Mouse (Mus musculus) kidney, embryonic 15.5 days (tissue): ENCODE results near the gene Cib2. TPM values are rescaled to one million over a fixed set of nuclear protein-coding genes. Genes with fewer than 3 reads are reported as not detected.
"Not testable (repeated sequence)": the region's sequence is repeated elsewhere in the genome, so short reads cannot be mapped to it uniquely, and the experiment has no call there.

Experiments
- ATAC-seq: fragments of 200-750 bp; cut with Nextera tagmentation; replicated peaks from 2 replicates; pipeline ENCODE4 v1.8.0; 2017; ENCODE audit warnings: moderate TSS enrichment; ENCODE audit not compliant: low FRiP score
- H3K27ac ChIP-seq: fragments of 300-500 bp; sonication (generic); 2 replicates; pipeline ENCODE4 v1.5.1; 2015; ENCODE audit warnings: mild to moderate bottlenecking, inconsistent platforms
- H3K27me3 ChIP-seq: fragments of 300-500 bp; sonication (generic); 2 replicates; pipeline ENCODE4 v1.6.1; 2015; ENCODE audit warnings: inconsistent platforms
- H3K36me3 ChIP-seq: fragments of 300-500 bp; sonication (generic); 2 replicates; pipeline ENCODE4 v1.6.1; 2015; ENCODE audit warnings: inconsistent platforms
- H3K4me1 ChIP-seq: fragments of 300-500 bp; sonication (generic); 2 replicates; pipeline ENCODE4 v1.6.1; 2015; ENCODE audit warnings: inconsistent platforms
- H3K4me2 ChIP-seq: fragments of 300-500 bp; sonication (generic); 2 replicates; pipeline ENCODE4 v1.6.1; 2015; ENCODE audit warnings: moderate library complexity, mild to moderate bottlenecking, inconsistent platforms
- H3K4me3 ChIP-seq: fragments of 300-500 bp; sonication (generic); replicated peaks from 2 replicates; pipeline ENCODE4 v1.5.1; 2015; ENCODE audit warnings: mild to moderate bottlenecking, inconsistent platforms
- H3K9ac ChIP-seq: fragments of 300-500 bp; sonication (generic); 2 replicates; pipeline ENCODE4 v1.6.1; 2015; ENCODE audit warnings: mild to moderate bottlenecking, inconsistent platforms
- H3K9me3 ChIP-seq: fragments of 300-500 bp; sonication (generic); replicated peaks from 2 replicates; pipeline ENCODE4 v1.6.1; 2016; ENCODE audit warnings: inconsistent platforms
- WGBS: fragments of 180-500 bp; shearing (Covaris S2); methylation state at CpG from one replicate; pipeline ENCODE4 v1.1.7; 2015; ENCODE audit warnings: mixed read lengths; 5-methylcytosine and 5-hydroxymethylcytosine counted together
- polyA plus RNA-seq: library from polyadenylated mRNA; unstranded; fragments of >200 nt; fragmentation: Nextera tagmentation; extraction: Ambion mirVana; gene quantifications from 2 replicates; pipeline ENCODE4 v1.2.1, GENCODE M21; 2015

The Cib2 gene
- 15.9 and 17.4 TPM in 2 replicates for polyA plus RNA-seq

DNA sequence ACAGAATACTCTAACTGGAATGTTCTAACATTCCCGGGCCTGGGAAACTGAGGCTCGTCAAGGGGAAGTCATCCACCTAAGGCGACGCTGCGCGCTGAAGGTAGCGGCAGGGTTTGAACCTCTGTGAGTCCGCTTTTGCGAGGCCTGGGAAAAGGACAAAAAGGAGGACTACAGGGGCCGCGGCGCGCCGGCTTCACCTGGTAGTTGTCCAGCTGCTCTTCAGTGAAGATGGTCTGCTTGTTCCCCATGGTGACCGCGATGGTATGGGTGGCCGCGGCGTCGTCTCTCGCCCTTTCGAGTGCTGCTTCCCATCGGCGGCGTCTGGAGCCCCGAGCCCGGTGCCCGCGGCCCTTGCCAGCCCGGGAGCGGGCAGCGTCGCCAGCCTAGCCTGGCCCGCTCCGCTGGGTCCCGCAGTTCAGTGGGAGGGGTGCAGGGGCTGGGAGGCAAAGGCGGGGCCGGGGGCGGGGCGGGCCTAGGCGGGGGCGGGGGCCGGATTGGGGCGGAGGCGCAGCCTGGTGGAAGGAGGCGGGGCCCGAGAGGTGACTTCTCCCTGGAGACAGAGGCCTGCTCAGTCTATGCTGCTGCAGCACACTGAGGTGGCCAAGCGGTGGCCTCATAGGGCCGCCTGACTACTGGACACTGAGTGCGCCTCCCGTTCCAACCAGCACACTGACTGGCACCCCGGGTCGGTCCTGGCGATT, at the start of gene Cib2:
TSS of gene Cib2 (minus strand) at position 448 of the 701 bp plus-strand sequence.
- Histone ChIP-seq H3K27me3 (0 out of 2 replicates have a peak, but pooled peaks cover 4% of the 10 kb centered on the region), H3K9me3 (no peaks in the 10 kb centered on the region), H3K36me3 (no peaks in the 10 kb centered on the region), H3K9ac (peak within 1 kb of the TSS; percentile 56), H3K4me3 (peak within 1 kb of the TSS; percentile 61), H3K4me2 (peak within 1 kb of the TSS; percentile 89), H3K4me1 (peaks cover 18% of the 10 kb centered on the region), H3K27ac (no peak within 1 kb of the TSS)
- 3% methylated on average over 44 of the region's 54 CpGs for WGBS
- ATAC-seq: peak; percentile 98

GRCm38 (mm10) chr9:54604886-54605285, 44.9 kb upstream of the Cib2 start:
- no peak for ATAC-seq
- Histone ChIP-seq H3K4me3 (no peak overlapping the region), H3K36me3 (peaks cover 49% of the 10 kb centered on the region), H3K4me2 (no peak overlapping the region), H3K27ac (no peak overlapping the region), H3K27me3 (no peaks in the 10 kb centered on the region), H3K9ac (no peak overlapping the region), H3K4me1 (no peaks in the 10 kb centered on the region), H3K9me3 (no peaks in the 10 kb centered on the region)
- WGBS: 63% methylated on average over 4 of the region's 4 CpGs

GRCm38 (mm10) chr9:54604131-54604654, 44.2 kb upstream of the Cib2 start:
- peaks cover 56% of the 10 kb centered on the region for H3K36me3 ChIP-seq
- no peak overlapping the region for H3K4me2 ChIP-seq
- no peak overlapping the region for H3K4me3 ChIP-seq
- H3K4me1 ChIP-seq: no peaks in the 10 kb centered on the region
- no peak overlapping the region for H3K9ac ChIP-seq
- H3K27ac ChIP-seq: no peak overlapping the region
- 71% methylated on average over 5 of the region's 5 CpGs for WGBS
- no peaks in the 10 kb centered on the region for H3K27me3 ChIP-seq
- no peaks in the 10 kb centered on the region for H3K9me3 ChIP-seq
- ATAC-seq: no peak

- Histone ChIP-seq H3K9ac (no peak overlapping the region), H3K4me3 (no peak overlapping the region), H3K9me3 (no peaks in the 10 kb centered on the region), H3K27ac (no peak overlapping the region), H3K4me1 (no peaks in the 10 kb centered on the region), H3K4me2 (no peak overlapping the region), H3K36me3 (peaks cover 69% of the 10 kb centered on the region), H3K27me3 (no peaks in the 10 kb centered on the region)
- ATAC-seq: no peak
- 88% methylated on average over 7 of the region's 7 CpGs for WGBS
Observed at GRCm38 (mm10) chr9:54602916-54603315, 42.9 kb upstream of the Cib2 start.

- H3K4me3 ChIP-seq: no peak overlapping the region
- 75% methylated on average over 2 of the region's 2 CpGs for WGBS
- no peaks in the 10 kb centered on the region for H3K9me3 ChIP-seq
- no peaks in the 10 kb centered on the region for H3K27me3 ChIP-seq
- H3K4me1 ChIP-seq: no peaks in the 10 kb centered on the region
- ATAC-seq: no peak
- H3K36me3 ChIP-seq: peaks cover 74% of the 10 kb centered on the region
- H3K4me2 ChIP-seq: no peak overlapping the region
- no peak overlapping the region for H3K27ac ChIP-seq
- H3K9ac ChIP-seq: no peak overlapping the region
Observed at GRCm38 (mm10) chr9:54602386-54602785, 42.4 kb upstream of the Cib2 start.

- H3K4me3 ChIP-seq: no peak overlapping the region
- no peaks in the 10 kb centered on the region for H3K4me1 ChIP-seq
- H3K27me3 ChIP-seq: no peaks in the 10 kb centered on the region
- no peaks in the 10 kb centered on the region for H3K9me3 ChIP-seq
- H3K36me3 ChIP-seq: peaks cover 95% of the 10 kb centered on the region
- H3K9ac ChIP-seq: no peak overlapping the region
- H3K4me2 ChIP-seq: no peak overlapping the region
- 92% methylated on average over 15 of the region's 15 CpGs for WGBS
- H3K27ac ChIP-seq: no peak overlapping the region
- ATAC-seq: no peak
Observed at GRCm38 (mm10) chr9:54596752-54597465, 36.9 kb upstream of the Cib2 start.

DNA sequence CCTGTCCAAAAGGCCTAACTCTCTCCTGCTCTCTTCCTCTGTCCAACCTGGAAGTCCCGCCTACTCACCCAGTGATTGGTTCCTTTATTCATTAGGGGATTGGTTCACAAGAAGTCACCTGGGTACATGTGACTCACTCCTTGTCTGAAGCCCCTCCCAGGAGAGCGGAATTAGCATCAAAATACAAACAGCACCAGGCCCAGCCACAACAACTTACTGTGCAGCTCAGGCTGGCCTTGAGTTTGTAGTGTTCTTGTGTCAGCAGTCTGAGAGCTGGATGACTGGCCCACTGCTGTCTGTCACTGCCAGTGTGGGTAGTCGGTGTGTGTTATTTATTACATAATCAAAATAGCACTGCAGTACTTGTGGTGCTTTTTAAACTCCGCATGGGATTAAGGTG, 33.6 kb upstream of the Cib2 start:
- not testable (repeated sequence) for H3K27ac ChIP-seq, H3K27me3 ChIP-seq, H3K9ac ChIP-seq, H3K4me3 ChIP-seq, H3K9me3 ChIP-seq, H3K4me2 ChIP-seq, ATAC-seq, H3K4me1 ChIP-seq
- WGBS: 80% methylated on average over 4 of the region's 4 CpGs
- H3K36me3 ChIP-seq: peaks cover 84% of the 10 kb centered on the region

DNA sequence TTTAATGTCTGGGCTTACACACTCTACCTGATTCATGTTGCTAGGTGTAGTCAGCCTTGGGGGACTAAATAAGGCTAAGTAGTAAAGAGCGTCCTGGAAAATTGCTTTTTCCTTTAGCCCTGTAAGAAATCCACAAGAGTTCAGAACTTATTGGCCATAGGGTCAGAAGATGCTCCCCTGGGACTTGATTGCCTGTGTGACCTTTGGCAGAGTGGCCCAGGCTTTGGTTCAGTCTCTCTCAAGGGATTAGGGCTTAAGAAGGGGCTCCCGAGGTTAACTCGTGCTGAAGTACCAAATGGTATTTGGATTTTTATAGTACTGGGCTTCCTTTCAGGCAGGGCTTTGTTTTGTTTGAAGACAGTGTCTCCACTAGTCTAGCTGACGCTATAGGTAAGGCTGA, 27.8 kb upstream of the Cib2 start:
- Histone ChIP-seq H3K36me3 (peaks cover 29% of the 10 kb centered on the region), H3K9me3 (no peaks in the 10 kb centered on the region), H3K4me2 (peak overlapping the region; percentile 90), H3K4me3 (peak overlapping the region; percentile 91), H3K27me3 (no peaks in the 10 kb centered on the region), H3K4me1 (peaks cover 21% of the 10 kb centered on the region), H3K27ac (no peak overlapping the region), H3K9ac (no peak overlapping the region)
- no peak for ATAC-seq
- WGBS: 47% methylated on average over 4 of the region's 4 CpGs

- Histone ChIP-seq H3K36me3 (peaks cover 15% of the 10 kb centered on the region), H3K9me3 (no peaks in the 10 kb centered on the region), H3K27ac (peak within 1 kb of the TSS; percentile 18; the same call in 1 of the 2 replicates), H3K27me3 (no peaks in the 10 kb centered on the region), H3K4me1 (peaks cover 21% of the 10 kb centered on the region), H3K4me2 (peak within 1 kb of the TSS; percentile 90), H3K9ac (peak within 1 kb of the TSS; percentile 92), H3K4me3 (peak within 1 kb of the TSS; percentile 91)
- under 1% methylated on average over 73 of the region's 73 CpGs for WGBS
- peak; percentile 99 for ATAC-seq
Observed at GRCm38 (mm10) chr9:54586199-54587061, 26.4 kb upstream of the Cib2 start, which contains the start of gene Idh3a. Gene Idh3a, plus strand, starts transcription at chr9:54586334.

GRCm38 (mm10) chr9:54585839-54586198, 25.8 kb upstream of the Cib2 start:
- Histone ChIP-seq H3K36me3 (peaks cover 11% of the 10 kb centered on the region), H3K4me1 (peaks cover 21% of the 10 kb centered on the region), H3K27me3 (no peaks in the 10 kb centered on the region), H3K4me3 (peak overlapping the region; percentile 91), H3K4me2 (peak overlapping the region; percentile 90), H3K27ac (no peak overlapping the region), H3K9ac (no peak overlapping the region), H3K9me3 (no peaks in the 10 kb centered on the region)
- 32% methylated on average over 5 of the region's 5 CpGs for WGBS
- ATAC-seq: peak; percentile 35

DNA sequence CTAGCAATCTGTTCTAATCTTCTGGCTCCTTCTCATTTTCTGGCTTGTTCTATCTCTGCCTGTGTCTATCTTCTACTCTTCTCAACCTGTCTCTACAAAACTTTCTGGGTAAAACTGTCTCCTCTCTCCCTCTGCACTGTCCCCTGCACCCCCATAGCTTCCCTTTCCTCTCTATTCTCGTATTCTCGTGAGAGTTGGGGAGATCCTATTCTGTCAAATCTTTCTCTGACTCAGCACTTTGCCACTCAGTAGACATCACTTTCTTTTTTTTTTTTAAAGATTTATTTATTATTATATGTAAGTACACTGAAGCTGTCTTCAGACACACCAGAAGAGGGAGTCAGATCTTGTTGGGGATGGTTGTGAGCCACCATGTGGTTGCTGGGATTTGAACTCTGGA, 24.1 kb upstream of the Cib2 start:
- not testable (repeated sequence) for H3K27me3 ChIP-seq, H3K4me3 ChIP-seq, H3K4me2 ChIP-seq, H3K9ac ChIP-seq, H3K27ac ChIP-seq, H3K36me3 ChIP-seq, H3K9me3 ChIP-seq, ATAC-seq
- 84% methylated on average over 2 of the region's 2 CpGs for WGBS
- peaks cover 21% of the 10 kb centered on the region for H3K4me1 ChIP-seq
